Mouse (Mus musculus): ENCODE measurements around the gene Nop2. TPM values are rescaled to one million over a fixed set of nuclear protein-coding genes. Genes with fewer than 3 reads are reported as not detected.

The Nop2 gene
- polyA plus RNA-seq, 1 experiment from 2014 or later = 72.1 TPM

DNA sequence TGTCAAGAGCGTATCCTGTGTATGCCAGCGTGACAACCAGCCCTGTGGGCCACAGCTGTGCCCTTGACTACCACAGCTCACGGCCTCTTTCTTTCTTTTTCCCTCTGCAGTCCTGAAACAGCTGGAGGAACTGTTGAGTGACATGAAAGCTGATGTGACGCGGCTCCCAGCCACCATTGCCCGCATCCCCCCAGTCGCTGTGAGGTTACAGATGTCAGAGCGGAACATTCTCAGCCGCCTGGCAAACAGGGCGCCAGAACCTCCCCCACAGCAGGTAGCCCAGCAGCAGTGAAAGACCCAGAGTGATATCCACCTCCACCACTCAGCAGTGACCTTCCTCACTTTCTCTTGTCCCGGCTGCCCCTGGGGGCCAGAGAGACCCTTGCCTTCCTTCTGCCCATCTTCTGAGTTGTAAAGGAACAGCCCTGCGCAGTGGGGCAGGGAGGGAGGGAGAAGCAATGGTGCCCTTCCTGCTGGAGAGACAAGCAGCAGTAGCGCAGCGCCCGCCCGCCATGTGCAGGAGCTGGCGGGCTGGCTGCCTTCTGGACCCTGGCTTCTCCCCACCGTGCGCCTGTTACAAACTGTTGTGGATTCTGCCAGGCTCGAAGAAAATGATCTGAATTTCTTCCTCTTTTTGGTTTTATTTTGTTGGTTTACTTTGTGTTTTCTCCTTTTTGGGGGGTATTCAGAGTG lies 1.9 kb upstream of the Nop2 start:
- Histone ChIP-seq H3K27ac (ENCODE audit: low read depth) (no peak overlapping the region), H3K4me2 (ENCODE audit: low read length) (no peak overlapping the region), H3K27me3 (replicated peaks; ENCODE audit: control insufficient read depth, insufficient read depth, low read length) (no peaks in the 10 kb centered on the region), H3K9me3 (ENCODE audit: control insufficient read depth, low read length) (no peaks in the 10 kb centered on the region), H3K36me3 (ENCODE audit: control insufficient read depth, insufficient read depth, low read length) (peaks cover 74% of the 10 kb centered on the region), H3K4me3 (ENCODE audit: low read depth, low read length) (no peak overlapping the region), H3K4me1 (replicated peaks; ENCODE audit: control insufficient read depth, insufficient read depth, low read length) (0 out of 2 replicates have a peak, but pooled peaks cover 2% of the 10 kb centered on the region), H3K9ac (ENCODE audit: low read length) (no peak overlapping the region)
- 92% methylated on average over 20 of the region's 20 CpGs for WGBS
- DNase-seq (ENCODE audit: low spot score) (no peak), ATAC-seq (replicated peaks; ENCODE audit: low FRiP score, low TSS enrichment, low read depth) (no peak)

DNA sequence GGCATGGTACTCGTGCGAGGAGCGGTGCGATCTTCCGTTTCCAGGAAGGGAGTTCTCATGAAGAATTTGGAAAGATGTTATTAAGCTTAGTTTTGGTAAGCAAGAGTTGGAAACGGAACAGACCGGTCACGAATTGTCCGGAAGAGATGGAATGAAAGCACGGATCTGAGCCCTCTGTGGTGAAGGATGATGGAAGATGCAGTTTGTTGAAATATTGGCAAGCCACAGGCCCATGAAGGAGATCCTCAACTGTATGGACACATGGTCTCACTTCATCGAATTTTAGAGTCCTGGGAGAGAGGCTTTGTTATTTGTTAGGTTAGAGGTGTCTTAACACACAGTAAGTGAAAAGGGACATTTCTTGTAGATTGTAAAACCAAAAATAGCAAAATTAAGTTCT lies 761 bp downstream of the Nop2 start:
- Histone ChIP-seq H3K27ac (ENCODE audit: low read depth) (peak overlapping the region; percentile 43; the same call in 1 of the 2 replicates), H3K27me3 (replicated peaks; ENCODE audit: control insufficient read depth, insufficient read depth, low read length) (no peaks in the 10 kb centered on the region), H3K9ac (ENCODE audit: low read length) (peak overlapping the region; percentile 64), H3K4me2 (ENCODE audit: low read length) (peak overlapping the region; percentile 89), H3K4me1 (replicated peaks; ENCODE audit: control insufficient read depth, insufficient read depth, low read length) (0 out of 2 replicates have a peak, but pooled peaks cover 2% of the 10 kb centered on the region), H3K4me3 (ENCODE audit: low read depth, low read length) (peak overlapping the region; percentile 95), H3K9me3 (ENCODE audit: control insufficient read depth, low read length) (no peaks in the 10 kb centered on the region), H3K36me3 (ENCODE audit: control insufficient read depth, insufficient read depth, low read length) (peaks cover 72% of the 10 kb centered on the region)
- DNase-seq (ENCODE audit: low spot score) (no peak), ATAC-seq (replicated peaks; ENCODE audit: low FRiP score, low TSS enrichment, low read depth) (no peak)
- 6% methylated on average over 11 of the region's 11 CpGs for WGBS

DNA sequence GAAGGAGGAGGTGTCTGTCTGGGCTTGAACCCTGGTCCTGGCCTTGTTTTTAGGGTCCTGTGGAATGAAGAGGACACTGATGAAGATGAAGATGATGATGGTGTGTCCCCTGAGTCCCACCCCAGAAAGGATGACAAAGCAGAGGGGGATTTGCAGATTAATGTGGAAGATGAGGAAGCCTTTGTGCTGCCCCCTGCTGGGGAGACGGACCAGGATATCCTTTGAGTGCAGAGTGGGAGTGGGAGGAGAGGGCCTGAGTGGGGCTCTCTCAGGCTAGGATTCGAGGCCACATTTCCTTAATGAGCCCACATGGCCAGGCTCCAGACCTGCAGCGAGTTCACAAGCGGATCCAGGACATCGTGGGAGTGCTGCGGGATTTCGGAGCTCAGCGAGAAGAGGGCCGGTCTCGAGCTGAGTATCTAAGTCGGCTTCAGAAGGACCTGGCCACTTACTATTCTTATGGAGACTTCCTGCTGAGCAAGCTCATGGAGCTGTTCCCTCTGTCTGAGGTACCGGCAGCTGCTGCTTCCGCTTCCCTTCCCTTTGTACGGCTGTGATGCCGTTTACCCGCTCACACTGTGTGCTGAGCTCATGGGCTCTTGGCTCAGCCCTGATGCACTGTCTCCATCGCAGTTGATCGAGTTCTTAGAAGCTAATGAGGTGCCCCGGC lies 5.4 kb downstream of the Nop2 start:
- no peaks in the 10 kb centered on the region for H3K9me3 ChIP-seq (ENCODE audit: control insufficient read depth, low read length)
- ATAC-seq (replicated peaks; ENCODE audit: low FRiP score, low TSS enrichment, low read depth) (no peak), DNase-seq (ENCODE audit: low spot score) (peak; percentile 70)
- peaks cover 88% of the 10 kb centered on the region for H3K36me3 ChIP-seq (ENCODE audit: control insufficient read depth, insufficient read depth, low read length)
- H3K4me3 ChIP-seq (ENCODE audit: low read depth, low read length) = no peak overlapping the region
- H3K4me1 ChIP-seq (replicated peaks; ENCODE audit: control insufficient read depth, insufficient read depth, low read length) = 0 out of 2 replicates have a peak, but pooled peaks cover 2% of the 10 kb centered on the region
- no peak overlapping the region for H3K9ac ChIP-seq (ENCODE audit: low read length)
- WGBS = 89% methylated on average over 19 of the region's 19 CpGs
- no peaks in the 10 kb centered on the region for H3K27me3 ChIP-seq (replicated peaks; ENCODE audit: control insufficient read depth, insufficient read depth, low read length)
- H3K4me2 ChIP-seq (ENCODE audit: low read length) = no peak overlapping the region
- H3K27ac ChIP-seq (ENCODE audit: low read depth) = no peak overlapping the region

DNA sequence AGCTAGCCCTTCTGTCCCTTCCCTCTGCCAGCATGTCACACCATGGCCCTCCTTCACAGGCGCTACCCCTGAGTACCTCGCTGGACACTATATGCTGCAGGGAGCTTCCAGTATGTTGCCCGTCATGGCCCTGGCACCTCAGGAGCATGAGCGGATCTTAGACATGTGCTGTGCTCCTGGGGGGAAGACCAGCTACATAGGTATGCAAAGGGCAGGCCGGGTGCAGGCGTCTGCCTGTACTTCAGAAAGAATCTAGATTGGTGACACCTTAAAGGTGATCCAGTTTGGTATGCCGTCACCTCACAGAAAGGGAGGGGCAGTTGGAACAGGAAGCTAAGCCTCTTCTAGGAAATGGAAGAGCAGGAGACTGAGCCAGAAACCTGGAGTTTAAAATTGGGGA lies 8.0 kb downstream of the Nop2 start:
- ATAC-seq (replicated peaks; ENCODE audit: low FRiP score, low TSS enrichment, low read depth) (no peak), DNase-seq (ENCODE audit: low spot score) (no peak)
- Histone ChIP-seq H3K4me1 (replicated peaks; ENCODE audit: control insufficient read depth, insufficient read depth, low read length) (peaks cover 4% of the 10 kb centered on the region), H3K4me3 (ENCODE audit: low read depth, low read length) (no peak overlapping the region), H3K4me2 (ENCODE audit: low read length) (no peak overlapping the region), H3K27ac (ENCODE audit: low read depth) (no peak overlapping the region), H3K9me3 (ENCODE audit: control insufficient read depth, low read length) (no peaks in the 10 kb centered on the region), H3K9ac (ENCODE audit: low read length) (no peak overlapping the region), H3K27me3 (replicated peaks; ENCODE audit: control insufficient read depth, insufficient read depth, low read length) (no peaks in the 10 kb centered on the region), H3K36me3 (ENCODE audit: control insufficient read depth, insufficient read depth, low read length) (peaks cover 93% of the 10 kb centered on the region)
- WGBS = 89% methylated on average over 7 of the region's 7 CpGs

DNA sequence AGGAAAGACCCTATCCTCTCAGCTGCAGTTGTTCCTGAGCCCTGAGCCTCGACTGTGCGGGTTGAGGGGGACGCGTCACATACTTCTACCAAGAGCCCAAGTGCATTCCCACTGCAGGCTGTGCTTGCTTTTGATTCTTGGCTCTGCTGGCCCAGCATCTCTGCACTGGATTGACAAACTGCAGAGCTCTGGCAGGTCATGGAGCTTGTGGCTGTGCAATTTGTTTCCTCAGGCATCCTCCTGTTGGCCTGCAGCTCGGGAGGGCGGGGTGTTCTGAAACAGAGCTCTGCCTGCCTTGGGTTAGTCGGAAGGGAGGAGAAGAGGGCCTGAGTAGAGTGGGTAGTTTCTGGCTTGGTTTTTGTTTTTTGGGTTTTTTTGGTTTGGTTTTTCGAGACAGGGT lies 10.7 kb downstream of the Nop2 start:
- Histone ChIP-seq H3K4me2 (ENCODE audit: low read length) (no peak overlapping the region), H3K4me3 (ENCODE audit: low read depth, low read length) (no peak overlapping the region), H3K27me3 (replicated peaks; ENCODE audit: control insufficient read depth, insufficient read depth, low read length) (no peaks in the 10 kb centered on the region), H3K27ac (ENCODE audit: low read depth) (no peak overlapping the region), H3K9ac (ENCODE audit: low read length) (no peak overlapping the region), H3K36me3 (ENCODE audit: control insufficient read depth, insufficient read depth, low read length) (peaks cover 68% of the 10 kb centered on the region), H3K4me1 (replicated peaks; ENCODE audit: control insufficient read depth, insufficient read depth, low read length) (peaks cover 21% of the 10 kb centered on the region), H3K9me3 (ENCODE audit: control insufficient read depth, low read length) (no peaks in the 10 kb centered on the region)
- 73% methylated on average over 8 of the region's 8 CpGs for WGBS
- DNase-seq (ENCODE audit: low spot score) (peak; percentile 48), ATAC-seq (replicated peaks; ENCODE audit: low FRiP score, low TSS enrichment, low read depth) (no peak)

DNA sequence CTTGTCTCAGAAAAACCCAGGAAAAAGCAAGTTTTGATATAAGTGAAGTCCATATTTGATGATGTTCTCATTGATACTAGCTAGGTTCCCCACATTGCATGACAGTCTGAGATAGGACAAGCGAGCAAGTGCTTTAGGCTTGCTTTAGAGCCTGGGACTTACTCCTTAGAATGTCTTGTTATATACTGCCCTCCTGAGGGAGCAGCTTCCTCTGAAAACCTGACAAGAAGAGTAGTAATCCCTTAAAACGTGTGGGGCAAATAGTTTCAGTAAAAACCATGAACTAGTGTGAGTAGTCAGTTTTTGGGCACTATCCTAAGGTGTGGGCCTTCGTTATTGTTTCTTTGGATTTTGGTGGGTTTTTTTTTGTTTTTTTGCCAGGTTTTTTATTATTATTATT lies 11.4 kb downstream of the Nop2 start:
- no peaks in the 10 kb centered on the region for H3K27me3 ChIP-seq (replicated peaks; ENCODE audit: control insufficient read depth, insufficient read depth, low read length)
- 77% methylated on average over 3 of the region's 3 CpGs for WGBS
- DNase-seq (ENCODE audit: low spot score) (no peak), ATAC-seq (replicated peaks; ENCODE audit: low FRiP score, low TSS enrichment, low read depth) (no peak)
- no peak overlapping the region for H3K4me2 ChIP-seq (ENCODE audit: low read length)
- H3K4me3 ChIP-seq (ENCODE audit: low read depth, low read length) = no peak overlapping the region
- H3K9me3 ChIP-seq (ENCODE audit: control insufficient read depth, low read length) = no peaks in the 10 kb centered on the region
- peaks cover 28% of the 10 kb centered on the region for H3K4me1 ChIP-seq (replicated peaks; ENCODE audit: control insufficient read depth, insufficient read depth, low read length)
- peaks cover 62% of the 10 kb centered on the region for H3K36me3 ChIP-seq (ENCODE audit: control insufficient read depth, insufficient read depth, low read length)
- no peak overlapping the region for H3K27ac ChIP-seq (ENCODE audit: low read depth)
- H3K9ac ChIP-seq (ENCODE audit: low read length) = no peak overlapping the region

DNA sequence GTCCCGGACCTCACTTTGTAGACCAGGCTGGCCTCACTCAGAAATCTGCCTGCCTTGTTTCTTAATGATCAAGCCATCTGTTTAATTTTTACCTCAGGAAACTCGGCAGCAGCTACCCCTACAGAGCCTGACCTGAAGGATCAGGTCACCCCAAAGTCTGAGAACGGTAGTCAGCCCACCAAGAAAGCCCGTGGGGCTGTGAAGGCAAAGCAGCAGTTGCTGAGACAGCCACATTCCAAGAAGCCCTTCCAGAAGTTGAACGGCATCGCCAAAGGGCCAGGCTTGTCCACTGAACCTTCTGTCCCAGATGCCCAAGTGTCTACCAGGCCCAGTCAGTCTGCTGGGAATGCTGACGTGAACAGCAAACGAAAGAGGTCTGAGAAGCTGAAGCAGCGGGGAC lies 12.2 kb downstream of the Nop2 start:
- no peak overlapping the region for H3K4me2 ChIP-seq (ENCODE audit: low read length)
- no peak overlapping the region for H3K9ac ChIP-seq (ENCODE audit: low read length)
- H3K36me3 ChIP-seq (ENCODE audit: control insufficient read depth, insufficient read depth, low read length) = peaks cover 54% of the 10 kb centered on the region
- no peaks in the 10 kb centered on the region for H3K9me3 ChIP-seq (ENCODE audit: control insufficient read depth, low read length)
- DNase-seq (ENCODE audit: low spot score) (no peak), ATAC-seq (replicated peaks; ENCODE audit: low FRiP score, low TSS enrichment, low read depth) (no peak)
- H3K4me1 ChIP-seq (replicated peaks; ENCODE audit: control insufficient read depth, insufficient read depth, low read length) = peaks cover 34% of the 10 kb centered on the region
- H3K4me3 ChIP-seq (ENCODE audit: low read depth, low read length) = no peak overlapping the region
- WGBS = 81% methylated on average over 9 of the region's 9 CpGs
- H3K27me3 ChIP-seq (replicated peaks; ENCODE audit: control insufficient read depth, insufficient read depth, low read length) = no peaks in the 10 kb centered on the region
- H3K27ac ChIP-seq (ENCODE audit: low read depth) = no peak overlapping the region

DNA sequence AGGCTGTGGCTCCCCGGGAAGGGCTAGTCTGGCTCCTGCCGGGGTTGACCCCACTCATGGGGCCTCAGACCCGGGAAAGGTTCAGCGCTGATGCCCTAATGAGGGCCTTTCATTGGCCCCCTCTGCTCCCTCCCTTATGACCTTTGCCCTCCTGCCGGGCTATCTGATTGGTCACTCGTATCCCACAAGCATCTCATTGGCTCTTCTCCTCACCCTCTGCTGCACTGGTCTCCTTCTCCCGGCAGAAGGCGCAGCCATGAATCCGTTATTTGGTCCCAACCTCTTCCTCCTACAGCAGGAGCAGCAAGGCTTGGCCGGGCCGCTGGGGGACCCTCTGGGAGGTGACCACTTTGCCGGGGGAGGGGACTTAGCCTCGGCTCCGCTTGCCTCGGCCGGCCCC lies 13.3 kb downstream of the Nop2 start, which contains the start of gene Iffo1:
Gene Iffo1 (plus strand): TSS at position 241 of the 400 bp plus-strand sequence.
- Histone ChIP-seq H3K27ac (ENCODE audit: low read depth) (peak within 1 kb of the TSS; percentile 85), H3K4me1 (replicated peaks; ENCODE audit: control insufficient read depth, insufficient read depth, low read length) (peaks cover 37% of the 10 kb centered on the region), H3K9ac (ENCODE audit: low read length) (peak within 1 kb of the TSS; percentile 58), H3K4me3 (ENCODE audit: low read depth, low read length) (peak within 1 kb of the TSS; percentile 50), H3K27me3 (replicated peaks; ENCODE audit: control insufficient read depth, insufficient read depth, low read length) (no peaks in the 10 kb centered on the region), H3K4me2 (ENCODE audit: low read length) (peak within 1 kb of the TSS; percentile 69), H3K9me3 (ENCODE audit: control insufficient read depth, low read length) (no peaks in the 10 kb centered on the region), H3K36me3 (ENCODE audit: control insufficient read depth, insufficient read depth, low read length) (peaks cover 43% of the 10 kb centered on the region)
- ATAC-seq (replicated peaks; ENCODE audit: low FRiP score, low TSS enrichment, low read depth) (peak; percentile 86), DNase-seq (ENCODE audit: low spot score) (peak; percentile 84)
- under 1% methylated on average over 16 of the region's 16 CpGs for WGBS
